Mouse (Mus musculus) neural tube, embryonic 14.5 days (tissue): ENCODE results near the gene Papss1. TPM values are rescaled to one million over a fixed set of nuclear protein-coding genes. Genes with fewer than 3 reads are reported as not detected.

Experiments
- ATAC-seq: fragments of 200-750 bp; cut with Nextera tagmentation; 2 replicates; pipeline ENCODE4 v1.8.0; 2017; ENCODE audit warnings: low read depth, mild to moderate bottlenecking, moderate TSS enrichment, moderate library complexity
- H3K27ac ChIP-seq: fragments of 300-500 bp; sonication (generic); 2 replicates; pipeline ENCODE4 v1.5.1; 2014; ENCODE audit warnings: low read depth, mild to moderate bottlenecking, control low read depth, low read length, moderate library complexity, mixed read lengths
- H3K27me3 ChIP-seq: fragments of 300-500 bp; sonication (generic); 2 replicates; pipeline ENCODE4 v1.6.1; 2014; ENCODE audit warnings: low read length; ENCODE audit not compliant: control insufficient read depth, insufficient read depth
- H3K36me3 ChIP-seq: fragments of 300-500 bp; sonication (generic); 2 replicates; pipeline ENCODE4 v1.6.1; 2014; ENCODE audit warnings: low read length, mixed read lengths; ENCODE audit not compliant: control insufficient read depth, insufficient read depth
- H3K4me1 ChIP-seq: fragments of 300-500 bp; sonication (generic); 2 replicates; pipeline ENCODE4 v1.6.1; 2014; ENCODE audit warnings: low read length; ENCODE audit not compliant: control insufficient read depth, insufficient read depth
- H3K4me2 ChIP-seq: fragments of 300-500 bp; sonication (generic); 2 replicates; pipeline ENCODE4 v1.6.1; 2014; ENCODE audit warnings: mild to moderate bottlenecking, low read depth, low read length, control low read depth
- H3K4me3 ChIP-seq: fragments of 300-500 bp; sonication (generic); 2 replicates; pipeline ENCODE4 v1.5.1; 2014; ENCODE audit warnings: low read depth, low read length, control low read depth, mixed read lengths
- H3K9ac ChIP-seq: fragments of 300-500 bp; sonication (generic); replicated peaks from 2 replicates; pipeline ENCODE4 v1.6.1; 2014; ENCODE audit warnings: low read depth, mild to moderate bottlenecking, control low read depth, low read length, mixed read lengths
- H3K9me3 ChIP-seq: fragments of 300-500 bp; sonication (generic); 2 replicates; pipeline ENCODE4 v1.6.1; 2016; ENCODE audit warnings: low read length; ENCODE audit not compliant: control insufficient read depth
- WGBS: fragments of 180-500 bp; shearing (Covaris S2); extraction: QIAGEN DNeasy Blood & Tissue Kit; methylation state at CpG from one replicate; pipeline ENCODE4 v1.1.7; 2014; 5-methylcytosine and 5-hydroxymethylcytosine counted together
- polyA plus RNA-seq: library from polyadenylated mRNA; unstranded; fragments of >200 nt; fragmentation: Nextera tagmentation; extraction: Ambion mirVana; gene quantifications from 2 replicates; pipeline ENCODE4 v1.2.1, GENCODE M21; 2014

Gene Papss1
- polyA plus RNA-seq, 1 experiment from 2014 or later: 134 TPM

GRCm38 (mm10) chr3:131662589-131663148, 98.1 kb downstream of the Papss1 start:
- Histone ChIP-seq H3K4me2 (no peak overlapping the region), H3K9ac (no peak overlapping the region), H3K36me3 (no peaks in the 10 kb centered on the region), H3K4me1 (no peaks in the 10 kb centered on the region), H3K27me3 (no peaks in the 10 kb centered on the region), H3K27ac (no peak overlapping the region), H3K9me3 (no peaks in the 10 kb centered on the region), H3K4me3 (no peak overlapping the region)
- 77% methylated on average over 5 of the region's 5 CpGs for WGBS
- no peak for ATAC-seq

DNA sequence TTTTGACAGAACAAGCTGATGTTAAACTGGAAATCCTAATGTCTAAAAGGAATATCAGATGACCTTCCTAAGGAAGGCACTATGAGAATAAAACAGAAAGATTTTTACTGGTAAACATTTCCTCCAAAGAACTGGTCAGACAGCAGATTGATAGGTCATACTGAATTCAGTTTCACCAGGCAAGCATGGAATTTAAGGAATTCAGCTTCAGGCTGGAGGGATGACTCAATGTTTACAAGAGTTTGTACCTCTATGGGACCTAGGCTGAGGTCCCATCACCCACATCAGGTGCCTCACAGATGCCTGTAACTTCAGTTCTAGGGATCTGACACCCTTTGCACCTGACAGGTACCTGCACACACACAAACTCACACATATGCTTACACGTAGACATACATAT, 105.3 kb downstream of the Papss1 start:
- ATAC-seq: no peak
- Histone ChIP-seq H3K27me3 (no peaks in the 10 kb centered on the region), H3K9me3 (no peaks in the 10 kb centered on the region), H3K27ac (no peak overlapping the region), H3K36me3 (no peaks in the 10 kb centered on the region), H3K4me3 (no peak overlapping the region), H3K4me2 (no peak overlapping the region), H3K9ac (no peak overlapping the region), H3K4me1 (no peaks in the 10 kb centered on the region)
- 81% methylated on average over 1 of the region's 1 CpGs for WGBS

GRCm38 (mm10) chr3:131686106-131686505, 121.5 kb downstream of the Papss1 start:
- Histone ChIP-seq H3K27me3 (no peaks in the 10 kb centered on the region), H3K36me3 (no peaks in the 10 kb centered on the region), H3K9me3 (no peaks in the 10 kb centered on the region), H3K4me1 (no peaks in the 10 kb centered on the region), H3K9ac (no peak overlapping the region), H3K27ac (no peak overlapping the region), H3K4me2 (no peak overlapping the region), H3K4me3 (no peak overlapping the region)
- ATAC-seq: no peak
- 84% methylated on average over 12 of the region's 12 CpGs for WGBS

DNA sequence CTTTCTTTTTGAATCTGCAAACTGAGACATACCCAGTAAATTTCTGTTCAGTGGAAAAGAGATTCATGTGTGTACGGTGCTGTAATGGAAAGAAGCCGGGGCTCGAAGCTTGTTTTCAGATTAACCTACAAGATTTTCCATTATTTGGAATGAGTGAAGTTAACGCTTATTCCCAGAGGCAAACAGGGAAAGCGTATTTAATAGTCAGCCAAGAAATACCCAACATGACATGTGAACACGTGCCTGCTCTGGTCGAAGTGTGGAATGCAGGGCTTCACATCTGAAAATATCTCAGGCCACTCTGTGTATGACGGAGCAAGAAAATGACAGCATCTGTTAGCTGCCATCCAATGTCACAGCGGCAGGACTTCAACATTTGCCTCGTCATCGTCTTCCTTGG, 125.4 kb downstream of the Papss1 start:
- 91% methylated on average over 11 of the region's 11 CpGs for WGBS
- Histone ChIP-seq H3K4me2 (no peak overlapping the region), H3K9me3 (no peaks in the 10 kb centered on the region), H3K27me3 (no peaks in the 10 kb centered on the region), H3K27ac (no peak overlapping the region), H3K36me3 (no peaks in the 10 kb centered on the region), H3K4me3 (no peak overlapping the region), H3K9ac (no peak overlapping the region), H3K4me1 (no peaks in the 10 kb centered on the region)
- ATAC-seq: no peak

GRCm38 (mm10) chr3:131690543-131690942, 126.0 kb downstream of the Papss1 start:
- 92% methylated on average over 7 of the region's 7 CpGs for WGBS
- Histone ChIP-seq H3K9ac (no peak overlapping the region), H3K4me2 (no peak overlapping the region), H3K4me1 (no peaks in the 10 kb centered on the region), H3K4me3 (no peak overlapping the region), H3K9me3 (no peaks in the 10 kb centered on the region), H3K27me3 (no peaks in the 10 kb centered on the region), H3K36me3 (no peaks in the 10 kb centered on the region), H3K27ac (no peak overlapping the region)
- no peak for ATAC-seq

DNA sequence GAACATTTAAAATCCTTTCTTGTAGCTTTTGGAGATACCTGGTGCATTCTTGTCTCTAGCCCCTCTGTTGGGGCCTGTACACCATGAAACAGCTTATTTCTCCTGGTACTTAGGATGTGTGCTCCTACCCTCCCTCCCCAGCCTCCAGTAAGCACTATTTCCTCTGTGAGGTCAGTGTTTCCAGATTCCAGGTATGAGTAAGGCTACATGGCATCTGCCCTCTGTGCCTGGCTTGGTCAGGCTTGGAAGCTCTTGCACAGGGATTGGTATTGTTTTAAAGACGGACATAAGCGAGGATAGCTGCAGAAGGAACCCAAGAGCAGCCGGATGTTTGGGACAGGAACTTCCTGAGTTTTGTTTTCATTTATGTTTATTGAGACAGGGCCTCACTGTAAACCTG, 126.6 kb downstream of the Papss1 start:
- Histone ChIP-seq H3K36me3 (no peaks in the 10 kb centered on the region), H3K4me1 (no peaks in the 10 kb centered on the region), H3K9me3 (no peaks in the 10 kb centered on the region), H3K27ac (no peak overlapping the region), H3K9ac (no peak overlapping the region), H3K4me3 (no peak overlapping the region), H3K27me3 (no peaks in the 10 kb centered on the region), H3K4me2 (no peak overlapping the region)
- ATAC-seq: no peak
- WGBS: 77% methylated on average over 3 of the region's 3 CpGs

Other genes starting within 250 kb of the Papss1 start
- gene Sgms2, start 73.4 kb upstream of the Papss1 start, polyA plus RNA-seq: 1.6 and 1.8 TPM in 2 replicates